Mouse (Mus musculus) lung, postnatal 25 days (tissue): ENCODE results near the gene Il23r.

Experiments used
- DNase-seq: peaks from one replicate; pipeline ENCODE4 v3.0.0; 2022; ENCODE audit warnings: low spot score

The Il23r gene

GRCm38 (mm10) chr6:67431808-67432207 lies 59.8 kb downstream of the Il23r start:
- no peak for DNase-seq

DNA sequence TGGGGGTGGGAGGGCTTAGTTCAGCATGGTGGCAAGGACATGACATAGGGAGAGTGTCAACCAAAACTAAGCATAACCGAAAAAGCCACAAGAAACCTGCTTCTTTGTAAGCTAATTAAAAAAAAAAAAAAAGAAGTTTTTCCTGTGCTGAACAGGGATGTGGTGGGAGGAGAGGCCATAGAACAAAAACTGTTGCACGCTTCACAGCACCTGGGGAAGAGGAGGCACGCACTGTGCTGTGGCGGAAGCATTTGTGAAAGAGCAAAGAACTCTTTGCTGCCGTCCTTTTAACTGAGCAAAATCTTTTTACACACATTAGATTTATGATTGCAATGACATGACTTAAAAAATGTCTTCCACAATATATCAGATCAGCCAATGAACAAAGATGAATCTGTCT lies 69.9 kb downstream of the Il23r start:
- DNase-seq: no peak

- no peak for DNase-seq
Measured at GRCm38 (mm10) chr6:67416557-67416956, 75.1 kb downstream of the Il23r start.

- no peak for DNase-seq
Measured at GRCm38 (mm10) chr6:67415276-67415675, 76.4 kb downstream of the Il23r start.

DNA sequence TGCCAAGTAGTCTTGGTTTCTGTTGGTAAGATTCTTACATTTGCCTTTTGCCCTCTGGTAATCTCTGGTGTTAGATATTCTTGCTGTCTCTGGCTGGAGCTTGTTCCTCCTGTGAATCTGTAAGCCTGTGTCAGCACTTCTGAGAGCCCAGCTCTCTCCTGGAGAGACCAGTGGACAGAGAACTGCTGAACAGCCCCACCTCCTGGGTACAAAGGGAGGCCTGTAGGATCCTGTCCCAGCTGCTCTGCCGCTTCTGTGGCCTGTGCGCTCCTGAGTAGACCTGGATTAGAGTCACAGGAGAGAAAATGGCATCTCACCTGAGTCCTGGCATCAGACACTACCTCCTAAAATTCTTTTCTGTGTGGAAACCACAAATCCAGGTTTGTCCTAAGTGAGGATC lies 78.3 kb downstream of the Il23r start:
- no peak for DNase-seq

- DNase-seq: no peak
Measured at GRCm38 (mm10) chr6:67405281-67405682, 86.4 kb downstream of the Il23r start.

GRCm38 (mm10) chr6:67399551-67399950 lies 92.1 kb downstream of the Il23r start:
- no peak for DNase-seq

DNA sequence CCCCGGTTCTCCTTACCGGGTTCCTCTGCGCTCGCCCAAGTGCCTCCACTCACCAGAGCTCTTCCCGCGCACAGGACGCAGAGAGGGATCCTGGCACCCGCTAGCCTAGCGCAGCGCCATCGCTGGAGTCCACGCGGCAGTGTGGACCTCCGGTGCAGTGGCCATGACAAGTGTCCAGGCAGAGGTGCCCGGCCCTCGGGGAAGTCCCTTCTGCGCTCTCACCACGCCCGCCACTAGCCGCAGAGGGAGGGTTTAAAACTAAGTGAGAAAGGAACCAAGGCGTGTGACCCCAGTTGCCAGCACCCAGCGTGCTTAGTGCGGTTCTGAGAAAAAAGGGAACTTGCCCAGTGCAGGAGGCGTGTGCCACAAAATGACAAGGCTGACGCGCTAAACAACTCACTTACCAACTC lies 115.7 kb downstream of the Il23r start, which contains the start of gene Il12rb2:
TSS of gene Il12rb2 (minus strand) at position 207 of the 410 bp plus-strand sequence.
- DNase-seq: peak; percentile 47
